Mouse (Mus musculus) cerebellum, adult 18-20 months (tissue): ENCODE data around the gene Nif3l1.

Experiments used
- DNase-seq, 2 experiments: peaks; one replicate each; pipeline ENCODE4 v3.0.0; 2021

The Nif3l1 gene

GRCm38 (mm10) chr1:58445143-58445722 is at the start of gene Nif3l1, which contains the start of gene Ppil3:
TSS of gene Nif3l1 (plus strand) at chr1:58445151.
TSS of gene Ppil3 (minus strand) at chr1:58445486.
- peak; percentile 74 for DNase-seq

- DNase-seq: no peak
Observed at GRCm38 (mm10) chr1:58395341-58395740, 49.6 kb upstream of the Nif3l1 start.

GRCm38 (mm10) chr1:58396179-58396578 is 48.8 kb upstream of the Nif3l1 start:
- DNase-seq: no peak

GRCm38 (mm10) chr1:58397731-58398130 is 47.2 kb upstream of the Nif3l1 start:
- DNase-seq: no peak

GRCm38 (mm10) chr1:58401396-58401795 is 43.6 kb upstream of the Nif3l1 start:
- DNase-seq: no peak

GRCm38 (mm10) chr1:58403745-58404144 is 41.2 kb upstream of the Nif3l1 start:
- no peak for DNase-seq

- no peak for DNase-seq
Observed at GRCm38 (mm10) chr1:58407321-58407720, 37.6 kb upstream of the Nif3l1 start.

- DNase-seq: no peak
Observed at GRCm38 (mm10) chr1:58408141-58408540, 36.8 kb upstream of the Nif3l1 start.

- no peak for DNase-seq
Observed at GRCm38 (mm10) chr1:58409553-58410197, 35.3 kb upstream of the Nif3l1 start.

- DNase-seq: no peak
Observed at GRCm38 (mm10) chr1:58410198-58410588, 34.8 kb upstream of the Nif3l1 start.

GRCm38 (mm10) chr1:58410776-58411175 is 34.2 kb upstream of the Nif3l1 start:
- no peak for DNase-seq

- no peak for DNase-seq
Observed at GRCm38 (mm10) chr1:58415442-58415841, 29.5 kb upstream of the Nif3l1 start.

- no peak for DNase-seq
Observed at GRCm38 (mm10) chr1:58416048-58416447, 28.9 kb upstream of the Nif3l1 start.

GRCm38 (mm10) chr1:58420032-58420431 is 24.9 kb upstream of the Nif3l1 start:
- no peak for DNase-seq

GRCm38 (mm10) chr1:58420961-58421360 is 24.0 kb upstream of the Nif3l1 start:
- peak; percentile 68 to 79 for DNase-seq

GRCm38 (mm10) chr1:58422879-58423278 is 22.1 kb upstream of the Nif3l1 start:
- peak; percentile 20 for DNase-seq

- DNase-seq: peak; percentile 96 to 99
Observed at GRCm38 (mm10) chr1:58423371-58424248, 21.3 kb upstream of the Nif3l1 start, which contains the start of gene Clk1. TSS of gene Clk1 (minus strand) at chr1:58424066.

GRCm38 (mm10) chr1:58424551-58424950 is 20.4 kb upstream of the Nif3l1 start:
- DNase-seq: no peak

- DNase-seq: no peak
Observed at GRCm38 (mm10) chr1:58444691-58445090, 260 bp upstream of the Nif3l1 start.

- no peak for DNase-seq
Observed at GRCm38 (mm10) chr1:58445861-58446260, 910 bp downstream of the Nif3l1 start.

GRCm38 (mm10) chr1:58447766-58448165 is 2.8 kb downstream of the Nif3l1 start:
- no peak for DNase-seq

- no peak for DNase-seq
Observed at GRCm38 (mm10) chr1:58448396-58448795, 3.4 kb downstream of the Nif3l1 start.

GRCm38 (mm10) chr1:58454316-58454715 is 9.4 kb downstream of the Nif3l1 start:
- DNase-seq: no peak

GRCm38 (mm10) chr1:58458175-58458574 is 13.2 kb downstream of the Nif3l1 start:
- DNase-seq: no peak
